Mouse (Mus musculus) hindbrain, embryonic 12.5 days (tissue): Measurements from ENCODE around the gene Stx5a. TPM values are rescaled to one million over a fixed set of nuclear protein-coding genes. Genes with fewer than 3 reads are reported as not detected.

Source experiments
- ATAC-seq: fragments of 200-750 bp; cut with Nextera tagmentation; 2 replicates; pipeline ENCODE4 v1.8.0; 2017; ENCODE audit warnings: moderate TSS enrichment; ENCODE audit not compliant: low FRiP score
- H3K27ac ChIP-seq: fragments of 300-500 bp; sonication (generic); 2 replicates; pipeline ENCODE4 v1.5.1; 2016; ENCODE audit warnings: mild to moderate bottlenecking
- H3K27me3 ChIP-seq: fragments of 300-500 bp; sonication (generic); 2 replicates; pipeline ENCODE4 v1.6.1; 2016; ENCODE audit warnings: mild to moderate bottlenecking
- H3K36me3 ChIP-seq: fragments of 300-500 bp; sonication (generic); 2 replicates; pipeline ENCODE4 v1.6.1; 2016; ENCODE audit warnings: mild to moderate bottlenecking
- H3K4me1 ChIP-seq: fragments of 300-500 bp; sonication (generic); 2 replicates; pipeline ENCODE4 v1.6.1; 2016
- H3K4me2 ChIP-seq: fragments of 300-500 bp; sonication (generic); replicated peaks from 2 replicates; pipeline ENCODE4 v1.6.1; 2016; ENCODE audit warnings: mild to moderate bottlenecking
- H3K4me3 ChIP-seq: fragments of 300-500 bp; sonication (generic); 2 replicates; pipeline ENCODE4 v1.5.1; 2016; ENCODE audit warnings: mild to moderate bottlenecking
- H3K9ac ChIP-seq: fragments of 300-500 bp; sonication (generic); 2 replicates; pipeline ENCODE4 v1.6.1; 2016; ENCODE audit warnings: mild to moderate bottlenecking, moderate library complexity
- H3K9me3 ChIP-seq: fragments of 300-500 bp; sonication (generic); replicated peaks from 2 replicates; pipeline ENCODE4 v1.6.1; 2016; ENCODE audit warnings: mild to moderate bottlenecking
- WGBS: fragments of 180-500 bp; shearing (Covaris S2); methylation state at CpG from one replicate; pipeline ENCODE4 v1.1.7; 2016; 5-methylcytosine and 5-hydroxymethylcytosine counted together
- microRNA-seq: library from miRNA; unstranded; fragments of <30 nt; microRNA quantifications from one replicate; pipeline ENCODE4, GENCODE M21; 2017
- polyA plus RNA-seq: library from polyadenylated mRNA; unstranded; fragments of >200 nt; fragmentation: Nextera tagmentation; extraction: Ambion mirVana; gene quantifications from 2 replicates; pipeline ENCODE4 v1.2.1, GENCODE M21; 2016

The Stx5a gene
- polyA plus RNA-seq, 1 experiment from 2014 or later, result 132 TPM

DNA sequence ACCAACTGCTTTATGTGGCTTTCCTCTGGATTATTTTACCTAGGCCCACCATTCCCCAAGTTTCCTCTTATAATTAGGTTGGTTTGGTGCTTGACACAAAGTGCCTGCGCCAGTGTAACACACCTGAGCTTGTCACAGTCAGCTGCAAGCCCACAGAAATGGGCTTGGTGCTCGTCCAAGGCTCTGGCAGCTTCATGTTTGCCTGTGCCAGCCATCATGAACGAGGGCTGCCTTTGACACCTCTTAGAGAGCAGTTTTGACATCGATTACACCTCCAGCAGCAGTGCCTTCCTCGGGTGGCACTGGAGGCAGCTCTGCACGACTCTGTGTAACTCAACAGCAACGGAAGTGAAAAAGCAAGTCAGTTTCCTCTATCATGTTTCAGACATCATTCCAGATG, 49.0 kb downstream of the Stx5a start:
- Histone ChIP-seq H3K4me2 (no peak overlapping the region), H3K27ac (no peak overlapping the region), H3K9me3 (no peaks in the 10 kb centered on the region), H3K36me3 (peaks cover 33% of the 10 kb centered on the region), H3K27me3 (no peaks in the 10 kb centered on the region), H3K9ac (no peak overlapping the region), H3K4me3 (no peak overlapping the region), H3K4me1 (peaks cover 14% of the 10 kb centered on the region)
- WGBS, result 87% methylated on average over 7 of the region's 7 CpGs
- no peak for ATAC-seq

DNA sequence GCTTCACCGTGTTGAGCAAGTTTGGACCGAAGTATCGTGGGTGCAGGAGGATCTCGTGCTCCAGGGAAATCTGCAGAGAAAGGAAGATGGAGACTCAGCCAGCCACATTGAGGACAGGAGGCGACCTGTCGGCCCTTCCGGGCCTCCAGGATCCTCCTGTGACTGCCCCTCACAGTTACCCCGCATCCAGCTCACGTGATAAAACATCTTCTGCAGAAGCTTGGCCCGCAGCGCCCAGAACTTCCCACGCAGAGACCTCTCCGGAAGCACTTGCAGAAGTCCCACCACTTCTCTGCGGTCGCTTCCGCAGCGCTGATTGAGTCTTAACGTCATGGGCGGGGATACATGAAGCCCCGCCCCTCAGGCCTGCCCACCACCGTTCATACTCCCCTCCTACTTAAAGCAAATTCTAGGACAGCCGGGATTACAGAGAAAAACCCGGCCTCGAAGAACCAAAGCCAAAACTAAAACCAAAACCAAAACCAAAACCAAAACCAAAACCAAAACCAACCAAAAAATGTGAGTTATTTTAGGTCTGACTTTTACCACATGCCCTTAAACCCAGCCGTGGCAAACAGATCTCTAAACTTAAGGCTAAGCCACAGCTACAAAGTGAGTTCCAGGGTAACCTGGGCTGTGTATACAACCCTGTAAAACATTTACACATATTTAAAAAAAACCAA, 57.2 kb downstream of the Stx5a start, which contains the start of gene Polr2g:
Polr2g (minus strand) TSS at position 314 of the 683 bp plus-strand sequence.
- Histone ChIP-seq H3K27ac (peak within 1 kb of the TSS; percentile 75), H3K4me2 (peak within 1 kb of the TSS; percentile 94), H3K36me3 (peaks cover 23% of the 10 kb centered on the region), H3K4me1 (peaks cover 22% of the 10 kb centered on the region), H3K4me3 (peak within 1 kb of the TSS; percentile 80), H3K9me3 (no peaks in the 10 kb centered on the region), H3K9ac (peak within 1 kb of the TSS; percentile 87), H3K27me3 (no peaks in the 10 kb centered on the region)
- ATAC-seq, result peak; percentile 69
- 2% methylated on average over 25 of the region's 25 CpGs for WGBS

DNA sequence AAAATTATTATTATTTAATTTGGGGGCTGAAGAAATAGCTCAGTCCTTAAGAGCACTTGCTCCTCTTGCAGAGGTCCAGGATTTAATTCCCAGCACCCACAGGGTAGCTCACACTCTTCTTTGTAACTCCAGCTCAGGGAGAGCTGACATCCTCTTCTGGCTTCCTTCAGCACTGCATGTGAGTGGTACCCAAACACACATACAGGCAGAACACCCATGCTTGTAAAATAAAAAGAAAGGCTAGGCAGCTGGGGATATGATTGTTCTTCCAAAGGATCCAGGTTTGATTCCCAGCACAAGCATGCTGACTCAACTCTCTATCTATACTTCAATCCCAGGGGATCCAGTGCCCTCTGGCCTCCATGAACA, 57.7 kb downstream of the Stx5a start:
- Histone ChIP-seq H3K4me3 (no peak overlapping the region), H3K9ac (no peak overlapping the region), H3K4me1 (peaks cover 24% of the 10 kb centered on the region), H3K9me3 (no peaks in the 10 kb centered on the region), H3K27ac (no peak overlapping the region), H3K36me3 (peaks cover 23% of the 10 kb centered on the region), H3K27me3 (no peaks in the 10 kb centered on the region), H3K4me2 (peak overlapping the region; percentile 94; the same call in 1 of the 2 replicates)
- ATAC-seq, result no peak

DNA sequence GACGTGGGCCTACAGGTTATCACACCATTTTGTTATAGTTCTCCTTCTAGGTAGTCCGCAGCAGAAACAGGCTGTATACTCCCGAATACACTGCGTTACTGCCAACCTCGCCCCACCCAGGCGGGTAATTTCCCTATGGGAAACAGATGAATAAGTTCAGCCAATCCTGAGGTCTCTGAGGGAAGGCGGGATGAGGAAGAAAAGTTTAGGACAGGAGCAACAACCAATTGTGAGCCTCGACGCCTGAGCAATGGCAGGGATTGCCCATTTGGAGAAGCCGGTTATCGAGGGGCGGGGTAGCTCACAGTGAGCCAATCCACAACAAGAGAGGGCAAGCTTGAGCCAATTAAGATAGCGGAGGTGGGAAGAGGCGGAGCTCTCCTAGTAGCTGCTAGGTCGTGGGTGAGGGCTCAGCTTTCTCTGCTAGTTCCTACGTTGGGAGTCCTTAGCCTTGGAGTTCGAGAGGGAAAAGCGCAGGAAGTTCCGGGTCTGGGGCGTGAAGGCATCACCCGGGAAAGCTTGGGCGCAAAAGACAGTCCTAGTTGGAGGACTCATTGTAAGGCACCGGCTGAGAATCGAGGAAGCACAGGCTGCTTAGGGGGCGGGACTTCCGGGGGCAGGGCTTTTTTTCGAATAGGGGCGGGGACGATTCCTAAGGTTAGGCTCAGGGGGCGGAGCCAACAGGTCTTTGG, 61.1 kb downstream of the Stx5a start, which contains the start of gene Zbtb3:
Zbtb3 (plus strand) TSS at position 426 of the 692 bp plus-strand sequence.
- 0% methylated on average over 30 of the region's 30 CpGs for WGBS
- peak within 1 kb of the TSS; percentile 88 for H3K27ac ChIP-seq

DNA sequence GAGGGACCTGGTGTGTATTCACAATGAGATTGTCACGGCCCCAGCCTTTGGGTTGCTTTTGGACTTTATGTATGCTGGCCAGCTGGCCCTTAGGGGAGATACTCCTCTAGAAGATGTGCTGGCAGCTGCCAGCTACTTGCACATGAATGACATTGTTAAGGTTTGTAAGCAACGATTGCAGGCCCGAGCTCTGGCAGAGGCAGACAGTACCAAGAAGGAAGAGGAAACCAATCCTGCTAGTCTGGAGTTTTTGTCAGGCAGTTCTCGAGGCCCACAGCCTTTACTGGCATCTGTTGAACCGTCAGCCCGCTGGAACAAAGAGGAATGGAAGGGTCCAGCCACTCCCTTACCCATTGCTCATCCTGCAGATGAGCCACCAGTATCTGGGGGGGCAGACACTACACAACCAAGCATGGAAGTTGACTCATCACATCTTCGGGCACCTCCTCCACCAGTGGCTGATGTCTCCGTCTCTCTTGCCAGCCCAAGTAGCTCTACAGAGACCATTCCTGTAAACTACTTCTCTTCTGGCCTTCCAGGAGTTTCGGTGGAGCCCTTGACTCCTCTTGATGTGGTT, 62.1 kb downstream of the Stx5a start:
- Histone ChIP-seq H3K4me1 (peaks cover 14% of the 10 kb centered on the region), H3K27me3 (no peaks in the 10 kb centered on the region), H3K9me3 (no peaks in the 10 kb centered on the region), H3K4me2 (peak overlapping the region; percentile 65), H3K27ac (peak overlapping the region; percentile 37; the same call in 1 of the 2 replicates), H3K36me3 (peaks cover 44% of the 10 kb centered on the region), H3K9ac (no peak overlapping the region), H3K4me3 (peak overlapping the region; percentile 58)
- WGBS, result 86% methylated on average over 9 of the region's 9 CpGs
- no peak for ATAC-seq

More for the DNA sequence above, 61.1 kb downstream of the Stx5a start, which contains the start of gene Zbtb3:
- ATAC-seq, result peak; percentile 99
- Histone ChIP-seq H3K4me3 (peak within 1 kb of the TSS; percentile 58), H3K9me3 (no peaks in the 10 kb centered on the region), H3K9ac (peak within 1 kb of the TSS; percentile 65), H3K4me2 (peak within 1 kb of the TSS; percentile 65), H3K36me3 (peaks cover 34% of the 10 kb centered on the region), H3K4me1 (peaks cover 21% of the 10 kb centered on the region), H3K27me3 (no peaks in the 10 kb centered on the region)

DNA sequence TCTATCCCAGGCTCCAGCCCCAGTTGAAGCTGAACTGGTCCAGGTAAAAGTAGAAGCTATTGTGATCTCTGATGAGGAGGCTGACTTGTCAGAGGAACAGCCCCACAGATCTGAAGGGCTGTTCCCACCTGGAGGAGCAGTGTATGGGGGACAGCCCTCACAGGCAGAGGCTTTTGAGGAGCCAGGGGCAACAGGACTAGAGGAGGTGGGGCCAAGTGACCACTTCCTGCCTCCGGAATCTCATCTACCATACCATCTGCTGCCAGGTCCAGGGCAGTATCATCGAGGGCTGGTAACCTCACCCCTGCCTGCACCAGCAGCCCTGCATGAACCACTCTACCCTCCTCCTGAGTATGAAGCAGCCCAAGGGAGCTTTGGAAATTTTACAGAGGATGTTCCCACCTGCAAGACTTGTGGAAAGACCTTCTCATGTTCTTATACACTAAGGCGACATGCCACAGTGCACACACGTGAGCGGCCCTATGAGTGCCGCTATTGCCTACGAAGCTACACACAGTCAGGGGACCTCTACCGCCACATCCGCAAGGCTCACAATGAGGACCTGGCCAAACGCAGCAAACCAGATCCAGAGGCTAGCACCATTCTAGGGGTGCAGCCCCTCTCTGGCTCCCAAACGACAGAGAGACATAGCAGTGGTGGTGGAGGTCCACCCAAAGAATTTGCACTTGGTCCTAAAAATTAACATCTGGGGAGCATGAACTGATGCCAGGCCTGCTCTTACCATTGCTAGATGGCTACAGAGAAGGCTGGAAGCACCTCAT, 62.9 kb downstream of the Stx5a start:
- 93% methylated on average over 11 of the region's 11 CpGs for WGBS
- Histone ChIP-seq H3K36me3 (peaks cover 49% of the 10 kb centered on the region), H3K4me3 (no peak overlapping the region)

More for the DNA sequence above, 62.9 kb downstream of the Stx5a start:
- Histone ChIP-seq H3K27me3 (no peaks in the 10 kb centered on the region), H3K9me3 (no peaks in the 10 kb centered on the region), H3K4me1 (peaks cover 14% of the 10 kb centered on the region), H3K27ac (no peak overlapping the region), H3K4me2 (no peak overlapping the region), H3K9ac (no peak overlapping the region)
- no peak for ATAC-seq

Small RNA genes lying within 50 kb of the gene (microRNA-seq; reads per million reads assigned to microRNA genes)
- not detected for gene Mir6992

Other genes starting within 250 kb of the Stx5a start
- gene Slc22a8, start 150.2 kb upstream of the Stx5a start, polyA plus RNA-seq, result 0.89 and 0.93 TPM in 2 replicates
- 3.3 and 3.7 TPM in 2 replicates for gene Slc22a6, start 123.4 kb upstream of the Stx5a start, polyA plus RNA-seq
- 0.61 and 0.94 TPM in 2 replicates for gene Chrm1, start 77.6 kb upstream of the Stx5a start, polyA plus RNA-seq
- gene Slc3a2, start 18.0 kb upstream of the Stx5a start, polyA plus RNA-seq, result 126 and 127 TPM in 2 replicates
- 72.6 and 73.3 TPM in 2 replicates for gene Wdr74, start 5.6 kb upstream of the Stx5a start, polyA plus RNA-seq
- gene 1700092M07Rik, start 695 bp upstream of the Stx5a start, polyA plus RNA-seq, result 2.4 and 4.5 TPM in 2 replicates
- 190 and 196 TPM in 2 replicates for gene Nxf1, start 15.7 kb downstream of the Stx5a start, polyA plus RNA-seq
- gene Tmem223, start 29.6 kb downstream of the Stx5a start, polyA plus RNA-seq, result 189 and 213 TPM in 2 replicates
- 36.9 and 39.7 TPM in 2 replicates for gene Tmem179b, start 33.1 kb downstream of the Stx5a start, polyA plus RNA-seq
- gene Taf6l, start 45.0 kb downstream of the Stx5a start, polyA plus RNA-seq, result 31.8 and 32.4 TPM in 2 replicates
- 146 and 149 TPM in 2 replicates for gene Polr2g, start 57.2 kb downstream of the Stx5a start, polyA plus RNA-seq
- gene Zbtb3, start 61.1 kb downstream of the Stx5a start, polyA plus RNA-seq, result 6.5 and 7.4 TPM in 2 replicates
- 55.6 and 61.4 TPM in 2 replicates for gene Ttc9c, start 77.9 kb downstream of the Stx5a start, polyA plus RNA-seq
- 6.2 and 6.8 TPM in 2 replicates for gene Hnrnpul2, start 78.6 kb downstream of the Stx5a start, polyA plus RNA-seq
- not detected in 2 replicates for gene AC129217.1, start 88.4 kb downstream of the Stx5a start, polyA plus RNA-seq
- 65.8 and 66.1 TPM in 2 replicates for gene Bscl2, start 96.1 kb downstream of the Stx5a start, polyA plus RNA-seq
- gene Gng3, start 97.8 kb downstream of the Stx5a start, polyA plus RNA-seq, result 171 and 176 TPM in 2 replicates
- gene Lrrn4cl, start 109.4 kb downstream of the Stx5a start, polyA plus RNA-seq, result 0.49 and 0.82 TPM in 2 replicates
- 166 and 175 TPM in 2 replicates for gene Ubxn1, start 130.1 kb downstream of the Stx5a start, polyA plus RNA-seq
- 62.1 and 64.7 TPM in 2 replicates for gene Uqcc3, start 139.5 kb downstream of the Stx5a start, polyA plus RNA-seq
- 69.0 and 69.5 TPM in 2 replicates for gene Lbhd1, start 142.3 kb downstream of the Stx5a start, polyA plus RNA-seq
- not detected in 2 replicates for gene Gm49403, start 142.5 kb downstream of the Stx5a start, polyA plus RNA-seq
- 74.3 and 87.4 TPM in 2 replicates for gene 1810009A15Rik, start 147.4 kb downstream of the Stx5a start, polyA plus RNA-seq
- gene Gm49416, start 147.5 kb downstream of the Stx5a start, polyA plus RNA-seq, result not detected in 2 replicates
- 43.4 and 45.2 TPM in 2 replicates for gene Ints5, start 151.6 kb downstream of the Stx5a start, polyA plus RNA-seq
- 114 and 118 TPM in 2 replicates for gene Ganab, start 156.7 kb downstream of the Stx5a start, polyA plus RNA-seq
- 79.6 and 82.8 TPM in 2 replicates for gene B3gat3, start 179.0 kb downstream of the Stx5a start, polyA plus RNA-seq
- 1.8 and 3.2 TPM in 2 replicates for gene Rom1, start 187.9 kb downstream of the Stx5a start, polyA plus RNA-seq
- 17.0 and 17.1 TPM in 2 replicates for gene Eml3, start 188.1 kb downstream of the Stx5a start, polyA plus RNA-seq
- gene Mta2, start 200.5 kb downstream of the Stx5a start, polyA plus RNA-seq, result 174 and 185 TPM in 2 replicates
- 32.3 and 35.7 TPM in 2 replicates for gene Tut1, start 212.4 kb downstream of the Stx5a start, polyA plus RNA-seq
- gene Eef1g, start 225.6 kb downstream of the Stx5a start, polyA plus RNA-seq, result 352 and 372 TPM in 2 replicates
- 12.7 and 15.4 TPM in 2 replicates for gene Ahnak, start 247.9 kb downstream of the Stx5a start, polyA plus RNA-seq